In genomic region chr7:98956609-98957008, GRCm38 (mm10) we compare ENCODE assay signal across 19 mouse cellular contexts.
"Had no signal": no experiment of that assay in that cellular context is flagged by ENCODE, and none has a peak within 500 bp of the region (broad histone marks: within the 10 kb centered on the region; RNA-seq: fewer than 3 reads in every experiment).

No protein-coding gene starts in this region.

- H3K27ac ChIP-seq: liver, embryonic 15.5 days; lung, embryonic 15.5 days; macrophage; midbrain, embryonic 13.5 days; midbrain, embryonic 15.5 days; neural tube, embryonic 13.5 days; neural tube, embryonic 15.5 days; stomach, embryonic 15.5 days; stomach, postnatal 0 days had no signal

- H3K9me3 ChIP-seq: liver, embryonic 15.5 days; lung, embryonic 15.5 days; megakaryocyte, embryonic 14.5 days; midbrain, embryonic 13.5 days; midbrain, embryonic 15.5 days; neural tube, embryonic 13.5 days; neural tube, embryonic 15.5 days; stomach, embryonic 15.5 days had no signal

- ATAC-seq: liver, postnatal 0 days; lung, postnatal 0 days; midbrain, embryonic 13.5 days; midbrain, embryonic 15.5 days had no signal

- H3K4me1 ChIP-seq: liver, embryonic 15.5 days had no signal

- H3K9ac ChIP-seq: liver, embryonic 15.5 days; liver, postnatal 0 days; lung, embryonic 15.5 days; midbrain, embryonic 13.5 days; midbrain, embryonic 15.5 days; neural tube, embryonic 13.5 days; neural tube, embryonic 15.5 days; stomach, embryonic 15.5 days had no signal

- H3K4me3 ChIP-seq: liver, embryonic 15.5 days; lung, embryonic 15.5 days; midbrain, embryonic 13.5 days; midbrain, embryonic 15.5 days; neural tube, embryonic 13.5 days; neural tube, embryonic 15.5 days; stomach, embryonic 15.5 days had no signal

- H3K4me2 ChIP-seq: liver, embryonic 15.5 days; lung, embryonic 15.5 days; midbrain, embryonic 11.5 days; midbrain, embryonic 13.5 days; midbrain, embryonic 15.5 days; neural tube, embryonic 13.5 days; neural tube, embryonic 15.5 days; stomach, embryonic 15.5 days had no signal

- H3K36me3 ChIP-seq: liver, embryonic 15.5 days; lung, embryonic 15.5 days; midbrain, embryonic 13.5 days; midbrain, embryonic 15.5 days; neural tube, embryonic 13.5 days; neural tube, embryonic 15.5 days; stomach, embryonic 15.5 days had no signal

- H3K27me3 ChIP-seq: liver, embryonic 15.5 days; lung, embryonic 15.5 days; megakaryocyte, embryonic 14.5 days; midbrain, embryonic 13.5 days; midbrain, embryonic 15.5 days; neural tube, embryonic 13.5 days; neural tube, embryonic 15.5 days; stomach, embryonic 15.5 days had no signal

- DNase-seq: liver, postnatal 0 days; lung, postnatal 14 days; lung, postnatal 36 days; right cerebral cortex, postnatal 14 days; thymus, adult 2 months; thymus, postnatal 25 days; thymus, postnatal 4 days had no signal
